Mouse (Mus musculus): ENCODE measurements around the gene Cic. TPM values are rescaled to one million over a fixed set of nuclear protein-coding genes. Genes with fewer than 3 reads are reported as not detected.
"Not testable (repeated sequence)": the region's sequence is repeated elsewhere in the genome, so short reads cannot be mapped to it uniquely, and the experiment has no call there.

Gene Cic
- polyA plus RNA-seq, 1 experiment from 2014 or later = 48.8 TPM

DNA sequence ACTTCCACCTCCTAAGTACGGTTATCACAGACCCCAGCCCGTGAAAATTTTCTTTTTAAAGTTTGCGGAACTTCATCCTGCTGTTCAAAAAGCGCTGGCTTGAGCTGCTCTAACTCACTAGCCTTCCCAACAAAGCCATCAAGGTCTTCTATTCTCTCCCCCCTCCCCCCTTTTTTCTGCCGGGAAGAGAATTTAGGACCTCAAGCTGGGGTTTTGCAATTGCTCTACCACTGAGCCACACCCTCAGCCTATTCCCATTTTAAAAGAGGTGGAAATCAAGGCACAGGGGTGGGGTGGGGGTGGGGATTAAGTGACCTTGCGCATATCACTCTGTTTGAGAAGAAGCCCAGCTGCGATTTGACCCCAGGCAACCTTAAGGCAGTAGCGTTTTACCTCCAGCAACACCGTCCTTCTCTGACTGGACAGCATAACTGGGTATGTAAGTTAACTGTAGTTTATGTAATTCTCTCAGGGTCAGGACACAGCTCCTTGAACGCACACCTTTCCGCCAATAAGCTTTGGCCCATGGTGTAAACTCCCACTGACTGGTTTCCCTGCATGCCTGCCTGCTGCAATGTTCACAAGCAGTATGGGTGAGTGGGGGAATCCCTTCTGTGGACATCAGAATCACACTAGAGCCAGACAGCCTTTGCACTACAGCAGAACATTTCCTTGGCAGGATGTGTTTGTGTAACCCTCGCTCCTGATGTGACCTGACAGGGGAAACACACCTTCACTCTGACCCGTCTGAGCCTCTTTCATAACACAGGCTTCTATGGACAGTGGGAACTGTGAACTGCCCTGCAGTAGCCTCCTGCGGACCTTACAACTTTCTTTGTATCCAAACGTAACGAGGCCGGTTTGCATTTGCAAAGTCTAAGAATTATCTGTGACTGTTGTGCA lies 3.3 kb upstream of the Cic start:
- Histone ChIP-seq H3K9me3 (ENCODE audit: control insufficient read depth, low read length) (no peaks in the 10 kb centered on the region), H3K27me3 (replicated peaks; ENCODE audit: control insufficient read depth, insufficient read depth, low read length) (no peaks in the 10 kb centered on the region), H3K4me3 (ENCODE audit: low read depth, low read length) (no peak overlapping the region), H3K36me3 (ENCODE audit: control insufficient read depth, insufficient read depth, low read length) (no peaks in the 10 kb centered on the region), H3K4me2 (ENCODE audit: low read depth, low read length) (no peak overlapping the region), H3K9ac (ENCODE audit: low read depth, low read length) (no peak overlapping the region), H3K27ac (replicated peaks; ENCODE audit: low read depth, low read length) (no peak overlapping the region), H3K4me1 (ENCODE audit: control insufficient read depth, insufficient read depth, low read length) (peaks cover 10% of the 10 kb centered on the region)
- 24% methylated on average over 17 of the region's 17 CpGs for WGBS
- DNase-seq (ENCODE audit: low spot score) (no peak), ATAC-seq (ENCODE audit: low read depth) (no peak)

DNA sequence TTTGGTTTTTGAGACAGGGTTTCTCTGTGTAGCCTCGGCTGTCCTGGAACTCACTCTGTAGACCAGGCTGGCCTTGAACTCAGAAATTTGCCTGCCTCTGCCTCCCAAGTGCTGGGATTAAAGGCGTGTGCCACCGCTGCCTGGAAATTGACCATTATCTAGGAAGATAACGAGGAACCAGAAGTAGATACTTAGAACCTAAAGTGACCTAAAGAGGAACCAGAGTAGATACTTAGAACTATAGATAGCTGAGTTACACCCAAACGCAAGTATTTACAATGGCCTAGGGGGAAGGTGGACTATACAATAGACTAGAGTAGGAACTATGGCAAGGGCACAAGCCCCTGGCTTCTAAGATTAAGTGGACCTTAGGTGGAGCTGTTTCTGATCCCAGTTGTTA lies 1.8 kb upstream of the Cic start:
- H3K9me3 ChIP-seq (ENCODE audit: control insufficient read depth, low read length); H3K9ac ChIP-seq (ENCODE audit: low read depth, low read length); H3K4me2 ChIP-seq (ENCODE audit: low read depth, low read length); H3K36me3 ChIP-seq (ENCODE audit: control insufficient read depth, insufficient read depth, low read length); H3K27me3 ChIP-seq (replicated peaks; ENCODE audit: control insufficient read depth, insufficient read depth, low read length); H3K4me3 ChIP-seq (ENCODE audit: low read depth, low read length); ATAC-seq (ENCODE audit: low read depth); H3K27ac ChIP-seq (replicated peaks; ENCODE audit: low read depth, low read length); DNase-seq (ENCODE audit: low spot score): not testable (repeated sequence)
- H3K4me1 ChIP-seq (ENCODE audit: control insufficient read depth, insufficient read depth, low read length) = peaks cover 10% of the 10 kb centered on the region
- 84% methylated on average over 5 of the region's 5 CpGs for WGBS

DNA sequence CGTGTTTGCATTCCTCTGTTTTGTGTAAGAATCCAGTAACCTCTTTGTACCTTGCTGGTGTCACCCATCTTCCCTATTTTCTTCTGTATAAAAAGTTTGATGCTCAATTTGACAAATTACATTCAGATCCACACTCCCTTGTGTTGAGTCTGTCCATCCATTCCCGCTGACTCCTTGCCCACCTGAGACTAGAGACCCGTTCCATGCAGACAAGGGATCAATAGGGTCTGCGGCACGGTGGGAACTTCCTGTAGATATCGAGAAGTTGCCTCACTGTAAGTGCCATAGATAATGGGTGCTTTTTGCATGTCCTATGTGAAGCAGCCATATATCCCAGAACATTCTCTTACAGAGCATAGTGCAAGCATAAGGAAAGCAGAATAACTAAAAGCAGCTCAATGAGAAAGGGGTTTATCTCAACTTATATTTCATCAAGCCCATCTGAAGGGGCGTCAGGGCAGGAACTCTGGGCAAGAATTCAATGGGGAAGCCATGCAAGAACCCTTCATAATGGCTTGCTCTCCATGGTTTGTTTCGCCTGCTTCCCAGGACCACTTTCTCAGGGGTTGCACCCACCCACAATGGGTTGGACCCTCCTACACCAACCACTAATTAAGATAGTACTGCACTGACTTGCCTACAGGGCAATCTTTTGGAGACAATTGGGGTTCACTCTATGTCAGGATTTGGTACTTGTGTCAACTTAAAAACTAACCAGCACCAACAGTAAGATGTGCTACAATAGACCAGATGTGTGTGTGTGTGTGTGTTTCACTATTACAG lies 1.1 kb upstream of the Cic start:
- H3K9me3 ChIP-seq (ENCODE audit: control insufficient read depth, low read length) = no peaks in the 10 kb centered on the region
- ATAC-seq (ENCODE audit: low read depth) (no peak), DNase-seq (ENCODE audit: low spot score) (no peak)
- no peak overlapping the region for H3K27ac ChIP-seq (replicated peaks; ENCODE audit: low read depth, low read length)
- H3K4me2 ChIP-seq (ENCODE audit: low read depth, low read length) = peak overlapping the region; percentile 58
- WGBS = 84% methylated on average over 8 of the region's 8 CpGs
- peaks cover 10% of the 10 kb centered on the region for H3K4me1 ChIP-seq (ENCODE audit: control insufficient read depth, insufficient read depth, low read length)
- H3K27me3 ChIP-seq (replicated peaks; ENCODE audit: control insufficient read depth, insufficient read depth, low read length) = no peaks in the 10 kb centered on the region
- peaks cover 8% of the 10 kb centered on the region; the same call in 1 of the 2 replicates for H3K36me3 ChIP-seq (ENCODE audit: control insufficient read depth, insufficient read depth, low read length)
- H3K4me3 ChIP-seq (ENCODE audit: low read depth, low read length) = peak overlapping the region; percentile 69
- H3K9ac ChIP-seq (ENCODE audit: low read depth, low read length) = no peak overlapping the region; the same call in 1 of the 2 replicates

- H3K4me1 ChIP-seq (ENCODE audit: control insufficient read depth, insufficient read depth, low read length) = peaks cover 10% of the 10 kb centered on the region
- peak overlapping the region; percentile 89 for H3K27ac ChIP-seq (replicated peaks; ENCODE audit: low read depth, low read length)
- H3K9me3 ChIP-seq (ENCODE audit: control insufficient read depth, low read length) = no peaks in the 10 kb centered on the region
- no peaks in the 10 kb centered on the region for H3K27me3 ChIP-seq (replicated peaks; ENCODE audit: control insufficient read depth, insufficient read depth, low read length)
- H3K36me3 ChIP-seq (ENCODE audit: control insufficient read depth, insufficient read depth, low read length) = peaks cover 23% of the 10 kb centered on the region
- ATAC-seq (ENCODE audit: low read depth) = peak; percentile 96
- peak overlapping the region; percentile 92 for H3K4me2 ChIP-seq (ENCODE audit: low read depth, low read length)
- peak; percentile 100 for DNase-seq (ENCODE audit: low spot score)
- H3K4me3 ChIP-seq (ENCODE audit: low read depth, low read length) = peak overlapping the region; percentile 69
- WGBS = 1% methylated on average over 33 of the region's 33 CpGs
- H3K9ac ChIP-seq (ENCODE audit: low read depth, low read length) = peak overlapping the region; percentile 80
Measured at GRCm38 (mm10) chr7:25267751-25268463, 403 bp downstream of the Cic start.

GRCm38 (mm10) chr7:25268588-25268987 lies 1.1 kb downstream of the Cic start:
- peaks cover 10% of the 10 kb centered on the region for H3K4me1 ChIP-seq (ENCODE audit: control insufficient read depth, insufficient read depth, low read length)
- DNase-seq (ENCODE audit: low spot score) = no peak
- H3K9me3 ChIP-seq (ENCODE audit: control insufficient read depth, low read length) = no peaks in the 10 kb centered on the region
- H3K9ac ChIP-seq (ENCODE audit: low read depth, low read length) = peak overlapping the region; percentile 80
- H3K4me2 ChIP-seq (ENCODE audit: low read depth, low read length) = peak overlapping the region; percentile 92
- no peaks in the 10 kb centered on the region for H3K27me3 ChIP-seq (replicated peaks; ENCODE audit: control insufficient read depth, insufficient read depth, low read length)
- peak overlapping the region; percentile 75 for H3K27ac ChIP-seq (replicated peaks; ENCODE audit: low read depth, low read length)
- H3K4me3 ChIP-seq (ENCODE audit: low read depth, low read length) = peak overlapping the region; percentile 69
- no peak for ATAC-seq (ENCODE audit: low read depth)
- peaks cover 30% of the 10 kb centered on the region for H3K36me3 ChIP-seq (ENCODE audit: control insufficient read depth, insufficient read depth, low read length)
- WGBS = 7% methylated on average over 7 of the region's 7 CpGs

DNA sequence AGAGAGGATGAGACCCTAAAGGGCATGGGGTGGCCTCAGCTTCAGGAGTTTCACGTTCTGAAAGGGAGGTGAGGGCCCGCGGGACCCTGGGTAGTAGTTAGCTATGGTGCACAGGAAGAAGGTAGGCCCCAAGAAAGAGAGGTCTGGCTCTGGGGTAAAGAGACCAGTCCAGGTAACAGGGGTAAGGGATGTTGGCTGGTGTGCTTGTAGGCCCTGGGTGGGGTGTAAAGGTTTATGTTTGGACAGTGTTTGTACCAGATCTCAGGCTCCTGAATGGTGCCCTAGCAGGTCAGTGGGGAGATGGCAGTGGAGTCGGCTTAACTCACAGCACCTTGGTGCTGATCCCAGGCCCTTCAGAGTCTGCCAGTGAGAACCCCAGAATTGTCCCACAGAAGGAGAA lies 1.5 kb downstream of the Cic start:
- no peaks in the 10 kb centered on the region for H3K27me3 ChIP-seq (replicated peaks; ENCODE audit: control insufficient read depth, insufficient read depth, low read length)
- no peaks in the 10 kb centered on the region for H3K9me3 ChIP-seq (ENCODE audit: control insufficient read depth, low read length)
- no peak for DNase-seq (ENCODE audit: low spot score)
- H3K4me2 ChIP-seq (ENCODE audit: low read depth, low read length) = peak overlapping the region; percentile 92
- peak overlapping the region; percentile 75; the same call in 1 of the 2 replicates for H3K27ac ChIP-seq (replicated peaks; ENCODE audit: low read depth, low read length)
- 37% methylated on average over 4 of the region's 4 CpGs for whole genome bisulfite sequencing
- ATAC-seq (ENCODE audit: low read depth) = no peak
- H3K4me3 ChIP-seq (ENCODE audit: low read depth, low read length) = peak overlapping the region; percentile 69
- H3K9ac ChIP-seq (ENCODE audit: low read depth, low read length) = peak overlapping the region; percentile 80
- H3K36me3 ChIP-seq (ENCODE audit: control insufficient read depth, insufficient read depth, low read length) = peaks cover 34% of the 10 kb centered on the region
- peaks cover 11% of the 10 kb centered on the region for H3K4me1 ChIP-seq (ENCODE audit: control insufficient read depth, insufficient read depth, low read length)

- 74% methylated on average over 8 of the region's 8 CpGs for WGBS
- Histone ChIP-seq H3K27me3 (replicated peaks; ENCODE audit: control insufficient read depth, insufficient read depth, low read length) (no peaks in the 10 kb centered on the region), H3K4me3 (ENCODE audit: low read depth, low read length) (peak overlapping the region; percentile 69), H3K9me3 (ENCODE audit: control insufficient read depth, low read length) (no peaks in the 10 kb centered on the region), H3K4me2 (ENCODE audit: low read depth, low read length) (peak overlapping the region; percentile 92), H3K36me3 (ENCODE audit: control insufficient read depth, insufficient read depth, low read length) (peaks cover 37% of the 10 kb centered on the region), H3K4me1 (ENCODE audit: control insufficient read depth, insufficient read depth, low read length) (peaks cover 17% of the 10 kb centered on the region), H3K27ac (replicated peaks; ENCODE audit: low read depth, low read length) (0 out of 2 replicates have a peak overlapping the region, but pooled peaks have one; percentile 75), H3K9ac (ENCODE audit: low read depth, low read length) (peak overlapping the region; percentile 80; the same call in 1 of the 2 replicates)
- ATAC-seq (ENCODE audit: low read depth) (no peak), DNase-seq (ENCODE audit: low spot score) (no peak)
Measured at GRCm38 (mm10) chr7:25269545-25270271, 2.2 kb downstream of the Cic start.
